In the genomic region with DNA sequence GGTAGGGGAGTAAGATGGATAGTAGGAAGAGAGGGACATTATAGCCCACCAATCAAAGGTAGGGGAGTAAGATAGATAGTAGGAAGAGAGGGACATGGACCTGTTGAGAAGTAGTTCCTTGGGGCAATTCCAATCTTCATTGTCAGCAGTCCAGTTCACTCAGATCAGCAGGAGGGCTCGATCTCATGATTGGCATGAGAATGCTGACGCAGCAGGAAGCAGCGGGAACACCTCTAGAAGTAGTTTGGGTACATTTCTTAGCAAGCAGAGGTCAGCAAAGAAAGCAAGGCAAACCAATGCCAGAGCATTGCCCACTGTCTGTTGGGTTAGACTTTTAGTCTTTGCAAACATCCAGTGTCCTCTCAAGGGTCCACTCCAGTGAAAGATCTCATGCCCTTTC, we compare ENCODE assay signal across 21 mouse cellular contexts.
"Had no signal": no experiment of that assay in that cellular context is flagged by ENCODE, and none has a peak within 500 bp of the region (broad histone marks: within the 10 kb centered on the region; RNA-seq: fewer than 3 reads in every experiment).

No protein-coding gene starts in this region.

- H3K4me3 ChIP-seq: heart, embryonic 13.5 days; heart, embryonic 15.5 days; hindbrain, embryonic 10.5 days; hindbrain, embryonic 12.5 days; intestine, embryonic 15.5 days; layer of hippocampus, adult 2 months; limb, embryonic 13.5 days; limb, embryonic 15.5 days; liver, embryonic 12.5 days had no signal

- H3K27me3 ChIP-seq: heart, embryonic 13.5 days; heart, embryonic 15.5 days; hindbrain, embryonic 12.5 days; intestine, embryonic 15.5 days; limb, embryonic 13.5 days; limb, embryonic 15.5 days; liver, embryonic 12.5 days had no signal

- DNase-seq: gastrocnemius, postnatal 25 days; heart, postnatal 4 days; kidney, adult 18-20 months; kidney, adult 8-10 months; kidney, postnatal 10 days; kidney, postnatal 25 days; kidney, postnatal 4 days; layer of hippocampus, adult 9-11 months; layer of hippocampus, postnatal 36 days; left cerebral cortex, postnatal 4 days had no signal

- H3K9me3 ChIP-seq: heart, embryonic 13.5 days; heart, embryonic 15.5 days; hindbrain, embryonic 10.5 days; hindbrain, embryonic 12.5 days; intestine, embryonic 15.5 days; limb, embryonic 13.5 days; limb, embryonic 15.5 days; liver, embryonic 12.5 days had no signal

- H3K27ac ChIP-seq: heart, embryonic 13.5 days; heart, embryonic 15.5 days; hindbrain, embryonic 10.5 days; hindbrain, embryonic 12.5 days; hindbrain, embryonic 14.5 days; intestine, embryonic 15.5 days; layer of hippocampus, adult 2 months; limb, embryonic 13.5 days; limb, embryonic 15.5 days; liver, embryonic 12.5 days; liver, embryonic 14.5 days had no signal

- H3K9ac ChIP-seq: heart, embryonic 13.5 days; heart, embryonic 15.5 days; hindbrain, embryonic 12.5 days; hindbrain, embryonic 14.5 days; intestine, embryonic 15.5 days; limb, embryonic 13.5 days; limb, embryonic 15.5 days; liver, embryonic 12.5 days; liver, embryonic 14.5 days had no signal

- H3K4me1 ChIP-seq: heart, embryonic 13.5 days; heart, embryonic 15.5 days; hindbrain, embryonic 10.5 days; hindbrain, embryonic 12.5 days; limb, embryonic 13.5 days; limb, embryonic 15.5 days had no signal
